Mouse (Mus musculus): ENCODE results near the gene Nrsn1.

DNA sequence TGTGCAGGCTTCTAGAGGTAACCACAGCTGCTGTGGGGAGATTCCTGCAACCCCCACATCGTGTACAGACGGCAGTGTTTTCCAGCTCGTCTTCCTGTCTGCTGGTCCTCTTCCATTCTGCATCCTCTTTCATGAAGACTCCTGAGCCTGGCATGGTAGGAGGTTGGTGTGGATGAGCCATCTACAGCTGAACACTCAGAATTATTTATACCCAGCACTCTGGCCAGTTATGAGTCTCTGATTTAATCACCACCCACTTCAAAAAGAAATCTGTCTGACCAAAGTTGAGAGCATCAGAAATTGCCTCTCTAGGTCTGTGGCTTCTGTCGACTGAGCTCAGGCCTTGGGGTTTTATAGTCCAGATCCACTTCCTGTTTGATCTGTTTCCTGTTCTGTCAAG is 1.9 kb upstream of the Nrsn1 start:
- TF ChIP-seq CTCF (IDR thresholded peaks at IDR 0.05; ENCODE audit: control insufficient read depth, insufficient read depth, low read length) (no peak), POLR2A (IDR thresholded peaks at IDR 0.05; ENCODE audit: borderline replicate concordance, control insufficient read depth, low read depth, low read length) (no peak)
